Mouse (Mus musculus) kidney, postnatal 0 days (tissue): ENCODE data around the gene Trim9. TPM values are rescaled to one million over a fixed set of nuclear protein-coding genes. Genes with fewer than 3 reads are reported as not detected.

Source experiments
- ATAC-seq: fragments of 200-750 bp; cut with Nextera tagmentation; replicated peaks from 2 replicates; pipeline ENCODE4 v1.8.0; 2017; ENCODE audit warnings: low read depth, moderate number of reproducible peaks, moderate TSS enrichment, moderate library complexity; ENCODE audit not compliant: low FRiP score
- DNase-seq: peaks from one replicate; pipeline ENCODE4 v3.0.0-alpha.2; 2016; ENCODE audit warnings: low spot score
- H3K27ac ChIP-seq: fragments of 300-500 bp; sonication (generic); 2 replicates; pipeline ENCODE4 v1.5.1; 2014; ENCODE audit warnings: mild to moderate bottlenecking
- H3K27me3 ChIP-seq: fragments of 300-500 bp; sonication (generic); 2 replicates; pipeline ENCODE4 v1.6.1; 2014; ENCODE audit warnings: low read length, mixed read lengths; ENCODE audit not compliant: insufficient read depth
- H3K36me3 ChIP-seq: fragments of 300-500 bp; sonication (generic); 2 replicates; pipeline ENCODE4 v1.6.1; 2014; ENCODE audit warnings: low read length, mixed read lengths; ENCODE audit not compliant: insufficient read depth
- H3K4me1 ChIP-seq: fragments of 300-500 bp; sonication (generic); replicated peaks from 2 replicates; pipeline ENCODE4 v1.6.1; 2014; ENCODE audit warnings: antibody characterized with exemption, low read length, mixed read lengths; ENCODE audit not compliant: insufficient read depth
- H3K4me2 ChIP-seq: fragments of 300-500 bp; sonication (generic); 2 replicates; pipeline ENCODE4 v1.6.1; 2014; ENCODE audit warnings: mild to moderate bottlenecking, low read length, moderate library complexity, mixed read lengths
- H3K4me3 ChIP-seq: fragments of 300-500 bp; sonication (generic); replicated peaks from 2 replicates; pipeline ENCODE4 v1.5.1; 2014; ENCODE audit warnings: low read depth, low read length
- H3K9ac ChIP-seq: fragments of 300-500 bp; sonication (generic); 2 replicates; pipeline ENCODE4 v1.6.1; 2014; ENCODE audit warnings: low read depth, low read length
- H3K9me3 ChIP-seq: fragments of 300-500 bp; sonication (generic); replicated peaks from 2 replicates; pipeline ENCODE4 v1.6.1; 2016; ENCODE audit warnings: low read length, inconsistent platforms, mixed read lengths
- CTCF ChIP-seq: IDR thresholded peaks from 2 replicates; pipeline ENCODE4 v1.5.1; 2016; ENCODE audit warnings: antibody characterized with exemption, low read depth, mild to moderate bottlenecking, moderate library complexity
- WGBS: fragments of 180-500 bp; shearing (Covaris S2); extraction: QIAGEN DNeasy Blood & Tissue Kit; methylation state at CpG from one replicate; pipeline ENCODE4 v1.1.7; 2014; 5-methylcytosine and 5-hydroxymethylcytosine counted together
- polyA plus RNA-seq: library from polyadenylated mRNA; unstranded; fragments of >200 nt; fragmentation: Nextera tagmentation; extraction: Ambion mirVana; gene quantifications from 2 replicates; pipeline ENCODE4 v1.2.1, GENCODE M21; 2015

The Trim9 gene
- polyA plus RNA-seq, 1 experiment from 2014 or later, result 2.3 TPM

DNA sequence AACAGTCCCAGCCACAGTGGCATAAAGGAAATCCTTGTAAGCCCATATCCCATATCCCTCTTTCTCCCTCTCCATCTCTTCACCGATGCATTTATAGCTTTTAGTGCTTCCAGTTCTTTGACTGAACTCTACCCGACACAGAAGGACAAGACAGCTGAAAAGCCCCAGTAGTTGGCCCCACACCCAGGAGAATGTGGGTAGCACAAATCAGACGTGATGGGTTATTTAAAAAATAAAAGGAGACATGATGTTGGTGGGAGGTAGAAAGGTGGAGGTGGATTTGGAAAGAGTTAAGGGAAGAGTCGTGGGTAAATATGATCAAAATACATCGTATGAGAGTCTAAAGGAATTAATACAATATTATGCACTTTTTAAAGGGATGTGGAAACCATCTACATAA is 40.4 kb downstream of the Trim9 start:
- no peak for ATAC-seq
- Histone ChIP-seq H3K4me2 (no peak overlapping the region), H3K36me3 (no peaks in the 10 kb centered on the region), H3K9ac (no peak overlapping the region), H3K9me3 (no peaks in the 10 kb centered on the region), H3K27ac (no peak overlapping the region), H3K4me1 (no peaks in the 10 kb centered on the region), H3K27me3 (no peaks in the 10 kb centered on the region), H3K4me3 (no peak overlapping the region)
- WGBS, result 84% methylated on average over 5 of the region's 5 CpGs
- DNase-seq, result no peak
- no peak for TF ChIP-seq CTCF

DNA sequence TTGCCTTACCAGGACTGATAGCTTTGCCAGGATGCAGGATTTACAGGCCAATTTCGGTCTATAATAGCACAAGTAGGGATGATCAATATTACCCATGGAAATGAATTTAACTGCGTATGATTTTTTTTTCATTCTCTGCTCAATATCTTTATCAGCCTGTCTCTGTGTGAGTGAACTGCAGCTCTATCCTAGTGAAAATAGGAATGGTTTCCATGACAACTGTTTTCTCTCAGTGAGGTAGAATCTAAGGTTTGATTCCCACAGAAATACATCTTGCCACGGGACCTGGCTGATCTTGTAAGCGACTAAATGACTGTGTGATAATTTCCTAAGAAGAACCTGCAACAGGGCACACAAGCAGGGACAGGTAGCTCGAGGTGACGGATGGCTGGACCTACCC is 43.4 kb downstream of the Trim9 start:
- no peak for TF ChIP-seq CTCF
- H3K4me3 ChIP-seq, result no peak overlapping the region
- no peak overlapping the region for H3K4me2 ChIP-seq
- H3K9ac ChIP-seq, result no peak overlapping the region
- DNase-seq, result no peak
- ATAC-seq, result no peak
- no peaks in the 10 kb centered on the region for H3K9me3 ChIP-seq
- H3K27me3 ChIP-seq, result no peaks in the 10 kb centered on the region
- no peak overlapping the region for H3K27ac ChIP-seq
- 84% methylated on average over 6 of the region's 6 CpGs for WGBS
- no peaks in the 10 kb centered on the region for H3K36me3 ChIP-seq
- no peaks in the 10 kb centered on the region for H3K4me1 ChIP-seq

DNA sequence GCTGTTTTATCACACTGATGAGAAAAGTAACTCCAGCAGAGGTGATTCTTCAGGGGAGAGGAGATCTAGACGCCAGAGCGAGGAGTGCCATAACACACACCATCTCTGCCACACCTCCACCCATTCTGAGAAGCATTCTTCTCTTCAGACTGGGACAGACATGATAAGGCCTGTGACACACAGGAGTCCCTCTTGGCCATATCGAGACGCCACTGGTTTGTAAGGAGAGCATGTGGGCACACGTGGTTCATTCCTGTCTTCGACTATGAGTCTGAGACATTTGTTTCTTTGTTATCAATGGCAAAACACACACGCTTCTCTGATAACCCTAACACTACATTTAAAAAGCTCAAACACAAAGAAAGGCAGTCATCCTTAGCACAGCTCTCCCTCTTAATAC is 43.9 kb downstream of the Trim9 start:
- Histone ChIP-seq H3K4me2 (no peak overlapping the region), H3K27ac (no peak overlapping the region), H3K4me3 (no peak overlapping the region), H3K4me1 (no peaks in the 10 kb centered on the region), H3K9me3 (no peaks in the 10 kb centered on the region), H3K27me3 (no peaks in the 10 kb centered on the region), H3K36me3 (no peaks in the 10 kb centered on the region), H3K9ac (no peak overlapping the region)
- TF ChIP-seq CTCF, result no peak
- WGBS, result 85% methylated on average over 7 of the region's 7 CpGs
- ATAC-seq, result no peak
- DNase-seq, result no peak

DNA sequence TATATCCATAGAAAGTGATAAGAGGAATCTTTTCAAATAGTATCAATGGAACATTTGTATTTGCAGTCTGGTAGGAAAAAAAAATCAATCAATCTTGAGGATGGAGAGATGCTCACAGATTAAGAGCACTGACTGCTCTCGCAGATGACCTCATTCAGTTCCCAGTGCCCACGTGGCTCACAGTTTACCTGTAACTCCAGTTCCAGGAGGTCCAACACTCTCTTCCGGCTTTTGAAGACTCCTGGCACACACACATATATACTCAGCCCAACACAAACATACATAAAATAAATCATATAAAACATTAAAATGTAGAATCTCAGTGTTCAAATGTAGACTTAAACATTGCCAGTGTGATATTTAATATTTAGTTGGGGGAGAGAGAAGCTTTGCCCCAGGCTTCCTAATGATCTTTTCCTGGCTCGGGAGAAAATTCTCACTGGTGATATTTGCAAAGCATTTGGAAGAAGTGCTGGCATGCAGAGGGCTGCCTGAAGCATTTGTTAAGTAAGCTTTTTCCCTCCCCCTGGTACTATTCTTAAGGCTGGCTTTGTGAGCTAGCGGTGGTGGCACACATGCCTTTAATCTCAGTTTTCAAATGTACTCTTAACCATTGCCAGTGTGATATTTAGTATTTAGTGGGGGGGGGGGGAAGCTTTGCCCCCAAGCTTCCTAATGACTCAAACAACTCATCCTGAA is 45.2 kb downstream of the Trim9 start:
- H3K9me3 ChIP-seq, result no peaks in the 10 kb centered on the region
- H3K4me3 ChIP-seq, result no peak overlapping the region
- no peak overlapping the region for H3K9ac ChIP-seq
- ATAC-seq (no peak), DNase-seq (no peak)
- no peak overlapping the region for H3K27ac ChIP-seq
- TF ChIP-seq CTCF, result no peak
- H3K4me1 ChIP-seq, result no peaks in the 10 kb centered on the region
- no peak overlapping the region for H3K4me2 ChIP-seq
- WGBS, result 64% methylated on average over 5 of the region's 5 CpGs
- no peaks in the 10 kb centered on the region for H3K27me3 ChIP-seq
- no peaks in the 10 kb centered on the region for H3K36me3 ChIP-seq

DNA sequence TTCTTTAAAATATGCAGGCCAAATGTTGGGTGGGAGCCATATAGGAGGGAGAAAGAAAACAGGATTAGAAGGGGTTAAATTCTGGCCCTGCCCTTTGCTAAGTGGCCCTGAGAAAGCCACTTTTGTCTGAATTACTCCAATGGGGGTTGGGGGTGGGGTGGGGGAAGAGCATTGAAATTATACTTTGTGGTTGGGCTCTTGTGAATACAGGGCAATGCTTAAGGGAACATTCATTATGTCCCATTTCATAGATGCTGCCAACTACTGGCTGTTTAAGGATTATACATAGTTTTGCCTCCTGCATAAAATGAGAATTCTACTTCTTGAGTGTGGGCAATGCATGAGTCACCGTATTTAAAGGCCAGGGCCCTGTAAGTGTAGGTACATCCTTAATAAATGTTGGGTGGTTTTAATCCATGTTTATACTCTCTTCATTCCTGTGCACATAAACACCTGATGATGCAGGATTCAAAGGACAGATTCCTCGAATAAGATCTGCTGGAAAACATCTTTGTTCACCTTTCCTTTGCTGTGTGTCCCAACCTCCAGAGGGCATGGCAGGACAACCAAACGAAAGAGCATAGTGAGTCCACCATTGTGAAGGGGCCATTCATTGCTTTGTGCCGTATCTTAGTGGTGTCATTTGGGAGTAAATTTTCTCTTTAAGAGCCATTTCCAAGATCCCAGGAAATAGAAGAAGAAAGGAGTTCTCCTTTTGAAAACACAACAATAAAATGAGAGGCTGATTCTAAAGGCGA is 53.3 kb downstream of the Trim9 start:
- Histone ChIP-seq H3K27ac (no peak overlapping the region), H3K4me1 (no peaks in the 10 kb centered on the region), H3K4me3 (no peak overlapping the region), H3K9me3 (no peaks in the 10 kb centered on the region), H3K27me3 (no peaks in the 10 kb centered on the region), H3K36me3 (no peaks in the 10 kb centered on the region), H3K9ac (no peak overlapping the region), H3K4me2 (no peak overlapping the region)
- WGBS, result 65% methylated on average over 5 of the region's 5 CpGs
- no peak for ATAC-seq
- DNase-seq, result no peak
- peak; percentile 28; the same call in 1 of the 2 replicates for TF ChIP-seq CTCF

DNA sequence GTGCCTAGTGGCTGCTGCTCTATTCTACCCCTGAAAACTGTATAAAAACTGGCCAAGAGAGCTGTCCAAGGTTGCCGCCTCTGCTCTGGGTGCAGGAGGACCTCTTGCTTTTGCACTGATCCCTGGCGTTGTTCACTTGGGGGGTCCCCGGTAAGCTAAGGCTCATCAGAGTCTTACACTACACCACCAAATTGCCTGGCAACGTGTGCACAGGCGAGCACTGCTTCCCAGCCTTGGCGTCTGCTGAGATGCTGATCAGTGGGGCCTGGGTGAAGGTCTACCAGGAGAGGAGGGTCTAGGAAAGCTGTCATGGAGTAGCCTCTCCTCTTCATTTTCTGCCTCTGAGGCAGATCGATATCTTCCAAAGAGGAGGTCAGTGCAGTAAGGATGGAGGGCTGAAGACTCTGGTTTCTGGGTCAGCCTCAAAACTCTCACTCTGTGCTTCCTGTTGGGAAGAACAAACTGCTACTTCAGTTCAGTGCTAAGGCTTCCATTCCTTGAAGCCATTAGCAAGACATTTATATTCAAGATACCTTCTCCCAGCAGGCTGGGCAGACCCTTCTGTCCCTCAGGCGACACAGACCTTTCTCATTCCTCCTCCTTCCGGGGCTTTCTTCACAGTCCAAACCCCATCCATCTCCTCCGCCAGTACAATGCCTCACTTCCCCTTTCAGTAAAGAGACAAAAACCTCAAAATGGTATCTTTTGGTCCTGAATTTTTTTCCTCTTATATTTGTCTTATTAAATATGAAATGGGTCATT is 54.1 kb downstream of the Trim9 start:
- H3K4me1 ChIP-seq, result no peaks in the 10 kb centered on the region
- ATAC-seq, result no peak
- no peak overlapping the region for H3K9ac ChIP-seq
- no peaks in the 10 kb centered on the region for H3K36me3 ChIP-seq
- no peak overlapping the region for H3K27ac ChIP-seq
- H3K9me3 ChIP-seq, result no peaks in the 10 kb centered on the region
- 93% methylated on average over 10 of the region's 10 CpGs for WGBS
- no peak for DNase-seq
- no peak for TF ChIP-seq CTCF
- H3K4me2 ChIP-seq, result no peak overlapping the region
- no peak overlapping the region for H3K4me3 ChIP-seq
- no peaks in the 10 kb centered on the region for H3K27me3 ChIP-seq
